17 mouse cellular contexts compared by ENCODE assay signal in the genomic region with DNA sequence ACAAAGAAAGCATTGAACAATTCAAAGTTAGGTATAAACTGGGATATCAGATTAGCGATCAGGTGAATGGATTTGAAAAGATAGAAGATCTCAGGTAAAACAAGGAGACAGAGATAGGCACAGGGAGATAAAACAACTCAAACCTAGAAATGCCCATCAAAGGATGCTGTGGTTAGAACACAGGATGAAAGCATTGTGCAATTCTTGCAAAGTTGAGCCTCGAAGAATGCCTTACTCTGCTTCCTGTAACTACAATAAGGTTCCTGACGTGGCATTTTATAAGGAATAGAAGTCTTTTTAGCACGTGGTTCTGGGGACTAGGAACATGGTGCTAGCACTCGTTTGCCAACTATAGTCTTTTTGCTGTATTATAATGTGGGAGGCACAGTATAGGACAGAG.
"Had no signal": no experiment of that assay in that cellular context is flagged by ENCODE, and none has a peak within 500 bp of the region (broad histone marks: within the 10 kb centered on the region; RNA-seq: fewer than 3 reads in every experiment).

No protein-coding gene starts in this region.

- H3K27me3 ChIP-seq: megakaryocyte, embryonic 14.5 days; midbrain, embryonic 13.5 days; midbrain, embryonic 15.5 days; neural tube, embryonic 13.5 days; neural tube, embryonic 15.5 days had no signal

- H3K4me3 ChIP-seq: megakaryocyte, embryonic 14.5 days; midbrain, embryonic 13.5 days; midbrain, embryonic 15.5 days; neural tube, embryonic 13.5 days; neural tube, embryonic 15.5 days had no signal

- H3K36me3 ChIP-seq: midbrain, embryonic 13.5 days; midbrain, embryonic 15.5 days; neural tube, embryonic 13.5 days; neural tube, embryonic 15.5 days had no signal

- DNase-seq: lung, adult 18-20 months; lung, embryonic 14.5 days; lung, postnatal 10 days; lung, postnatal 4 days; retina, postnatal 1 day; right cerebral cortex, adult 18-20 months; right cerebral cortex, postnatal 25 days; right cerebral cortex, postnatal 4 days; spleen, adult 18-20 months; thymus, adult 18-20 months; thymus, postnatal 14 days; thymus, postnatal 36 days had no signal

- ATAC-seq: midbrain, embryonic 13.5 days; midbrain, embryonic 15.5 days had no signal
